Mouse (Mus musculus) small intestine, adult 2 months (tissue): ENCODE data around the gene Rps26. TPM values are rescaled to one million over a fixed set of nuclear protein-coding genes. Genes with fewer than 3 reads are reported as not detected.
A peak's percentile ranks its signal among the peaks of the same experiment; 100 is the strongest.
"Not testable (repeated sequence)": the region's sequence is repeated elsewhere in the genome, so short reads cannot be mapped to it uniquely, and the experiment has no call there.

Source experiments
- H3K27ac ChIP-seq: fragments of 200-500 bp; 2 replicates; pipeline ENCODE4 v1.5.1; 2012; ENCODE audit warnings: low read depth, low read length, control low read depth, inconsistent platforms; ENCODE audit not compliant: insufficient read depth
- H3K27me3 ChIP-seq: fragments of 200-500 bp; 2 replicates; pipeline ENCODE4 v1.6.1; 2012; ENCODE audit warnings: mild to moderate bottlenecking, moderate library complexity, low read length, inconsistent platforms; ENCODE audit not compliant: control insufficient read depth, insufficient read depth
- H3K36me3 ChIP-seq: fragments of 200-500 bp; 2 replicates; pipeline ENCODE4 v1.6.1; 2012; ENCODE audit warnings: mild to moderate bottlenecking, low read length, control low read depth, inconsistent platforms; ENCODE audit not compliant: control insufficient read depth, insufficient read depth
- H3K4me1 ChIP-seq: fragments of 200-500 bp; 2 replicates; pipeline ENCODE4 v1.6.1; 2012; ENCODE audit warnings: low read length, inconsistent platforms, mixed read lengths; ENCODE audit not compliant: control insufficient read depth, insufficient read depth, insufficient read length
- H3K4me3 ChIP-seq: fragments of 200-500 bp; 2 replicates; pipeline ENCODE4 v1.5.1; 2012; ENCODE audit warnings: low read depth, mild to moderate bottlenecking, control low read depth, inconsistent platforms, low read length, moderate library complexity
- CTCF ChIP-seq: fragments of 200-500 bp; IDR thresholded peaks from 2 replicates; pipeline ENCODE4 v1.5.1; 2012; ENCODE audit warnings: low read depth, mild to moderate bottlenecking, control low read depth, inconsistent platforms, low read length, moderate library complexity, mixed read lengths; ENCODE audit not compliant: insufficient replicate concordance, insufficient read length; ENCODE audit errors: extremely low read depth
- POLR2A ChIP-seq: fragments of 200-500 bp; IDR thresholded peaks from 2 replicates; pipeline ENCODE4 v1.6.1; 2012; ENCODE audit warnings: low read depth, mild to moderate bottlenecking, control low read depth, inconsistent platforms, low read length, moderate library complexity
- WGBS: fragments of 180-500 bp; shearing (Covaris S2); methylation state at CpG from one replicate; pipeline ENCODE4 v1.1.7; 2018; 5-methylcytosine and 5-hydroxymethylcytosine counted together
- polyA plus RNA-seq: library from polyadenylated mRNA; depleted of rRNA; stranded (reverse); fragments of >200 nt; gene quantifications from 2 replicates; pipeline ENCODE4 v1.2.3, GENCODE M21; 2012

The Rps26 gene
- polyA plus RNA-seq, 1 experiment = 930 TPM

DNA sequence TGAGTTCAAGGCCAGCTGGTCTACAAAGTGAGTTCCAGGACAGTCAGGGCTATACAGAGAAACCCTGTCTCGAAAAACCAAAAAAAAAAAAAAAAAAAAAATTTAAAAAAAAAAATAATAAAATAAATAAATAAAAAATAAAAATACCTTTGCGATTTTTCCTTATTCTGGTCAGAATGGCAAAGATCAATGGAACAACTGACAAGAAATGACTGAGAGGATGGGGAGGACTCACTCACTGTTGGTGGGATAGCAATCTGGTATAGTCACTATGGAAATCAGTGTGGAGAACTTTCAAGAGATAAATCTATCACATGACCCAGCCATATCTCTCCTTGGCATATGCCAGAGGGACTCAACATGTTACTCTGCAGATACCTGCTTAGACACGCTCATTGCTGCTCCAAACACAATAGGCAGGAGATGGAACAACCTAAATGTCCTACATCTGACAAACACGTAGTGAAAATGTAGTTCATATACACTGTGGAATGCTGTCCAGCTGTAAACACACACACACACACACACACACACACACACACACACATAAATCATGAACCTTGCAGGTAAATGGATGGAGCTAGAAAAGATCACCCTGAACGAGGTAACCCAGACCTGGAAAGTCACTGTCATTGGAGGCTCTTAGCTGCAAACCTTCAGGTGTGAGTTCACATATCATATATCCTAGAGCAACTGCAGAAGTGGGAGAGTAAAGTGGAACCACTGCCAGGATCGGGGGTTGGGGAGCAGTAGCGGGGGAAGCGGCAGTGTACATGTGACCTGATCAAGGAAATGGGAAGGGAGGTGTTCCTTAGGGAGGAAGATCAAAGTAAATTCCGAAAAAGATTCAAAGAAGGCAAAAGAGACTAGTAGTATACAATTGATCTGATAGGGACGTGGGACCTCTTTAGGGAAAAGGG, 1.1 kb upstream of the Rps26 start:
- Histone ChIP-seq H3K4me3 (no peak overlapping the region), H3K27me3 (no peaks in the 10 kb centered on the region), H3K36me3 (peaks cover 14% of the 10 kb centered on the region), H3K4me1 (peaks cover 12% of the 10 kb centered on the region; the same call in 1 of the 2 replicates), H3K27ac (no peak overlapping the region)
- no peak for TF ChIP-seq CTCF
- TF ChIP-seq POLR2A = no peak
- 55% methylated on average over 10 of the region's 10 CpGs for WGBS

DNA sequence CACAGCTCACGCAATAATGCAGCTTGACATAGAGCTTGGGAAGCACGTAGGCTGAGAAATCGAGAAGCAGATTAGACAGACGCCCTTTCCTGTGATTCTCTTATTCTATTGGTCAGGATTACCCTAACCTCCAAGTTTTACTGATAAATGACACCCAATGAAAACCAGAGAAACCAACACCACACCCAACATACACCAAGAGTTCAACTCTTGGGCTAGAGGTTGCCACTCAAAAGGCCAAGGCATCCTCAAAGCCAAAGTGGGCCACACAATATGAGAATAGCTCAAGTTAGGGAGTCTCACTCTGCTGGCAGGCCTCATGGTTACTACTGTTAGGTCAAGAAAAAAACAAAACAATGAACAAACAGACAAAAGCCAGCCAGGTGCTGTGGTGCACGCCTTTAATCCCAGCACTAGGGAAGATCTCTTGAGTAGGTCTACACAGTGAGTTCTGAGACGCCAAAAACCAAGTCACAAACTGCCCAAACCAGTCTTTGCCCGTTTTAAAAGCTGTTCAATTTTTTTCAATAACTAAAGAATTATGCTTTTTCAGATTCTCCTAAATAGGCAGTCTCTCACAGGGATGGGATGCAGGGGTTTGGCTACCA, 1.2 kb downstream of the Rps26 start:
- 18% methylated on average over 7 of the region's 7 CpGs for WGBS
- Histone ChIP-seq H3K27ac (no peak overlapping the region), H3K4me3 (peak overlapping the region; percentile 96), H3K4me1 (peaks cover 7% of the 10 kb centered on the region; the same call in 1 of the 2 replicates), H3K27me3 (no peaks in the 10 kb centered on the region), H3K36me3 (peaks cover 14% of the 10 kb centered on the region)
- TF ChIP-seq CTCF (no peak), POLR2A (no peak)

- not testable (repeated sequence) for H3K27me3 ChIP-seq, H3K27ac ChIP-seq, H3K4me1 ChIP-seq, H3K4me3 ChIP-seq
- peaks cover 14% of the 10 kb centered on the region for H3K36me3 ChIP-seq
- WGBS = 78% methylated on average over 4 of the region's 4 CpGs
Observed at GRCm38 (mm10) chr10:128623106-128623613, 3.4 kb downstream of the Rps26 start.

GRCm38 (mm10) chr10:128622702-128623101, 3.8 kb downstream of the Rps26 start:
- Histone ChIP-seq H3K36me3 (peaks cover 14% of the 10 kb centered on the region), H3K27me3 (no peaks in the 10 kb centered on the region), H3K27ac (no peak overlapping the region), H3K4me3 (no peak overlapping the region), H3K4me1 (peaks cover 7% of the 10 kb centered on the region; the same call in 1 of the 2 replicates)
- TF ChIP-seq CTCF (no peak), POLR2A (no peak)
- WGBS = 89% methylated on average over 4 of the region's 4 CpGs

GRCm38 (mm10) chr10:128621986-128622520, 4.5 kb downstream of the Rps26 start:
- 73% methylated on average over 3 of the region's 3 CpGs for WGBS
- no peak for TF ChIP-seq CTCF
- TF ChIP-seq POLR2A = no peak
- no peak overlapping the region for H3K27ac ChIP-seq
- H3K36me3 ChIP-seq = peaks cover 14% of the 10 kb centered on the region
- H3K4me3 ChIP-seq = no peak overlapping the region
- H3K27me3 ChIP-seq = no peaks in the 10 kb centered on the region
- H3K4me1 ChIP-seq = peaks cover 7% of the 10 kb centered on the region; the same call in 1 of the 2 replicates

DNA sequence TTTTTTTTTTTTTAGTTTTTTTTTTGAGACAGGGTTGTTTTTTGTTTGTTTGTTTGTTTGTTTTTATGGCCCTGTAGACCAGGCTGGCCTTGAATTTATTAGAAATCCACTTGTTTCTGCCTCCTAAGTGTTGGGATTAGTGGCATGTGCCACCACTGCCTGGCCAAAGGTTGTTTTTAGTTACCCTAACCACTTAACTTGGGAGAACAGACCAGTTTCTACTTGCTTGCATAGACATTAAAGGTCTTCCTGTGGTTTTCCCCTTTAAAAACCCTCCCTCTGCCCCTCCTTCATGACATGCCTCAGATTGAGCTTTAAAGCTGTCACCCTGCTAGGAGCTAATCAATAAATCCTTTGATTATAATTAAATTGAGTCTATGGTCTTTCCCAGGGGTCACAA, 6.3 kb downstream of the Rps26 start:
- Histone ChIP-seq H3K4me3 (no peak overlapping the region), H3K4me1 (peaks cover 7% of the 10 kb centered on the region; the same call in 1 of the 2 replicates), H3K27me3 (no peaks in the 10 kb centered on the region), H3K36me3 (peaks cover 14% of the 10 kb centered on the region), H3K27ac (no peak overlapping the region)
- no peak for TF ChIP-seq POLR2A

GRCm38 (mm10) chr10:128619148-128619547, 7.4 kb downstream of the Rps26 start:
- H3K27me3 ChIP-seq, H3K4me3 ChIP-seq, H3K4me1 ChIP-seq, H3K36me3 ChIP-seq, H3K27ac ChIP-seq: not testable (repeated sequence)
- WGBS = 90% methylated on average over 5 of the region's 5 CpGs
